Mouse (Mus musculus): ENCODE measurements around the gene Ddx5. TPM values are rescaled to one million over a fixed set of nuclear protein-coding genes. Genes with fewer than 3 reads are reported as not detected.
A peak's percentile ranks its signal among the peaks of the same experiment; 100 is the strongest.
"Not testable (repeated sequence)": the region's sequence is repeated elsewhere in the genome, so short reads cannot be mapped to it uniquely, and the experiment has no call there.

Ddx5 gene
- total and polyA plus RNA-seq, 3 experiments, result 202 to 354 (median 328) TPM

GRCm38 (mm10) chr11:106752103-106752502 lies 36.9 kb downstream of the Ddx5 start:
- no peak overlapping the region for H3K4me3 ChIP-seq
- no peaks in the 10 kb centered on the region for H3K36me3 ChIP-seq (ENCODE audit: control insufficient read depth, insufficient read depth, low read length)
- no peaks in the 10 kb centered on the region for H3K27me3 ChIP-seq (ENCODE audit: control insufficient read depth, insufficient read depth, low read length)
- no peaks in the 10 kb centered on the region for H3K79me2 ChIP-seq (replicated peaks; ENCODE audit: control insufficient read depth, insufficient read depth, low read length)
- TF ChIP-seq CTCF (IDR thresholded peaks at IDR 0.05), result no peak
- TF ChIP-seq EP300 (IDR thresholded peaks at IDR 0.05; ENCODE audit: insufficient read depth, low read depth, low read length), result no peak
- TF ChIP-seq POLR2A (IDR thresholded peaks at IDR 0.05; ENCODE audit: insufficient read depth, low read depth, low read length), result no peak
- peak overlapping the region; percentile 13 for H3K27ac ChIP-seq
- WGBS, result 75% methylated on average over 7 of the region's 7 CpGs
- intact Hi-C loops (cut with DNase I), result no loop called here
- no peaks in the 10 kb centered on the region for H3K4me1 ChIP-seq (ENCODE audit: control insufficient read depth, insufficient read depth, low read length)
- DNase-seq, result peak; percentile 34 to 69
- H3K9ac ChIP-seq (ENCODE audit: low read depth, low read length), result no peak overlapping the region

GRCm38 (mm10) chr11:106751039-106752018 lies 37.7 kb downstream of the Ddx5 start, which contains the start of gene Milr1:
TSS of gene Milr1 (plus strand) at chr11:106751226.
- no peak for DNase-seq
- no peaks in the 10 kb centered on the region for H3K36me3 ChIP-seq (ENCODE audit: control insufficient read depth, insufficient read depth, low read length)

GRCm38 (mm10) chr11:106750121-106750751 lies 38.7 kb downstream of the Ddx5 start, which contains the start of gene Pecam1:
TSS of gene Pecam1 (minus strand) at chr11:106750628.
- H3K79me2 ChIP-seq (replicated peaks; ENCODE audit: control insufficient read depth, insufficient read depth, low read length), result no peaks in the 10 kb centered on the region
- 63% methylated on average over 13 of the region's 13 CpGs for WGBS
- no peaks in the 10 kb centered on the region for H3K36me3 ChIP-seq (ENCODE audit: control insufficient read depth, insufficient read depth, low read length)
- no peak for DNase-seq
- H3K27me3 ChIP-seq (ENCODE audit: control insufficient read depth, insufficient read depth, low read length), result no peaks in the 10 kb centered on the region
- no peak within 1 kb of the TSS; the same call in 1 of the 2 replicates for H3K27ac ChIP-seq
- TF ChIP-seq CTCF (IDR thresholded peaks at IDR 0.05), result no peak
- TF ChIP-seq EP300 (IDR thresholded peaks at IDR 0.05; ENCODE audit: insufficient read depth, low read depth, low read length), result no peak
- no peak for TF ChIP-seq POLR2A (IDR thresholded peaks at IDR 0.05; ENCODE audit: insufficient read depth, low read depth, low read length)
- H3K4me3 ChIP-seq, result no peak within 1 kb of the TSS
- intact Hi-C loops (cut with DNase I), result no loop called here
- no peaks in the 10 kb centered on the region for H3K4me1 ChIP-seq (ENCODE audit: control insufficient read depth, insufficient read depth, low read length)
- H3K9ac ChIP-seq (ENCODE audit: low read depth, low read length), result no peak within 1 kb of the TSS

More at GRCm38 (mm10) chr11:106751039-106752018, 37.7 kb downstream of the Ddx5 start, which contains the start of gene Milr1:
- Histone ChIP-seq H3K4me3 (no peak within 1 kb of the TSS), H3K27me3 (ENCODE audit: control insufficient read depth, insufficient read depth, low read length) (no peaks in the 10 kb centered on the region), H3K9ac (ENCODE audit: low read depth, low read length) (no peak within 1 kb of the TSS), H3K79me2 (replicated peaks; ENCODE audit: control insufficient read depth, insufficient read depth, low read length) (no peaks in the 10 kb centered on the region), H3K27ac (peak within 1 kb of the TSS; percentile 13), H3K4me1 (ENCODE audit: control insufficient read depth, insufficient read depth, low read length) (no peaks in the 10 kb centered on the region)
- TF ChIP-seq EP300 (IDR thresholded peaks at IDR 0.05; ENCODE audit: insufficient read depth, low read depth, low read length), result no peak
- TF ChIP-seq CTCF (IDR thresholded peaks at IDR 0.05), result no peak
- no peak for TF ChIP-seq POLR2A (IDR thresholded peaks at IDR 0.05; ENCODE audit: insufficient read depth, low read depth, low read length)
- intact Hi-C loops (cut with DNase I), result no loop called here
- WGBS, result 66% methylated on average over 17 of the region's 17 CpGs

- DNase-seq; H3K79me2 ChIP-seq (replicated peaks; ENCODE audit: control insufficient read depth, insufficient read depth, low read length); H3K9ac ChIP-seq (ENCODE audit: low read depth, low read length); H3K27me3 ChIP-seq (ENCODE audit: control insufficient read depth, insufficient read depth, low read length); intact Hi-C loops (cut with DNase I); H3K4me3 ChIP-seq; H3K4me1 ChIP-seq (ENCODE audit: control insufficient read depth, insufficient read depth, low read length); H3K36me3 ChIP-seq (ENCODE audit: control insufficient read depth, insufficient read depth, low read length); H3K27ac ChIP-seq: not testable (repeated sequence)
- WGBS, result 97% methylated on average over 7 of the region's 7 CpGs
Observed at GRCm38 (mm10) chr11:106749557-106750120, 39.3 kb downstream of the Ddx5 start.

- no peak for DNase-seq
- H3K79me2 ChIP-seq (replicated peaks; ENCODE audit: control insufficient read depth, insufficient read depth, low read length), result no peaks in the 10 kb centered on the region
Observed at GRCm38 (mm10) chr11:106744949-106745348, 44.0 kb downstream of the Ddx5 start.

More at GRCm38 (mm10) chr11:106744949-106745348, 44.0 kb downstream of the Ddx5 start:
- no peak overlapping the region for H3K9ac ChIP-seq (ENCODE audit: low read depth, low read length)
- intact Hi-C loops (cut with DNase I), result loop anchor here (5.0 kb wide), 1 partner anchor 233 kb away; no protein-coding TSS in a partner anchor
- H3K4me3 ChIP-seq, result no peak overlapping the region
- H3K27me3 ChIP-seq (ENCODE audit: control insufficient read depth, insufficient read depth, low read length), result no peaks in the 10 kb centered on the region
- H3K27ac ChIP-seq, result no peak overlapping the region
- no peak for TF ChIP-seq POLR2A (IDR thresholded peaks at IDR 0.05; ENCODE audit: insufficient read depth, low read depth, low read length)
- TF ChIP-seq EP300 (IDR thresholded peaks at IDR 0.05; ENCODE audit: insufficient read depth, low read depth, low read length), result no peak
- TF ChIP-seq CTCF (IDR thresholded peaks at IDR 0.05), result peak; percentile 51
- WGBS, result 91% methylated on average over 5 of the region's 5 CpGs
- peaks cover 1% of the 10 kb centered on the region; the same call in 1 of the 2 replicates for H3K4me1 ChIP-seq (ENCODE audit: control insufficient read depth, insufficient read depth, low read length)
- no peaks in the 10 kb centered on the region for H3K36me3 ChIP-seq (ENCODE audit: control insufficient read depth, insufficient read depth, low read length)
